Mouse (Mus musculus): ENCODE results near the gene Olfr811.

Olfr811 gene

GRCm38 (mm10) chr10:129804296-129804695 lies at the start of gene Olfr811:
Olfr811 (minus strand) TSS chr10:129804396.
- DNase-seq, result no peak

GRCm38 (mm10) chr10:129847343-129847742 lies 43.1 kb upstream of the Olfr811 start:
- no peak for DNase-seq

- no peak for DNase-seq
Measured at GRCm38 (mm10) chr10:129845994-129846393, 41.8 kb upstream of the Olfr811 start, which contains the start of gene Olfr812. Olfr812 (minus strand) TSS chr10:129846094.

GRCm38 (mm10) chr10:129794817-129795216 lies 9.4 kb downstream of the Olfr811 start, which contains the start of gene Olfr810:
Olfr810 (minus strand) TSS chr10:129794917.
- no peak for DNase-seq

GRCm38 (mm10) chr10:129778123-129778522 lies 26.1 kb downstream of the Olfr811 start:
- no peak for DNase-seq

GRCm38 (mm10) chr10:129774338-129774737 lies 29.9 kb downstream of the Olfr811 start, which contains the start of gene Olfr809:
Olfr809 (plus strand) TSS chr10:129774638.
- DNase-seq, result no peak

- DNase-seq, result no peak
Measured at GRCm38 (mm10) chr10:129765182-129765581, 39.0 kb downstream of the Olfr811 start, which contains the start of gene Olfr808. Olfr808 (plus strand) TSS chr10:129765482.

- no peak for DNase-seq
Measured at GRCm38 (mm10) chr10:129757693-129758092, 46.5 kb downstream of the Olfr811 start, which contains the start of gene Olfr807. Olfr807 (minus strand) TSS chr10:129757793.

Data from cerebellum, postnatal 25 days (tissue).